In the genomic region with DNA sequence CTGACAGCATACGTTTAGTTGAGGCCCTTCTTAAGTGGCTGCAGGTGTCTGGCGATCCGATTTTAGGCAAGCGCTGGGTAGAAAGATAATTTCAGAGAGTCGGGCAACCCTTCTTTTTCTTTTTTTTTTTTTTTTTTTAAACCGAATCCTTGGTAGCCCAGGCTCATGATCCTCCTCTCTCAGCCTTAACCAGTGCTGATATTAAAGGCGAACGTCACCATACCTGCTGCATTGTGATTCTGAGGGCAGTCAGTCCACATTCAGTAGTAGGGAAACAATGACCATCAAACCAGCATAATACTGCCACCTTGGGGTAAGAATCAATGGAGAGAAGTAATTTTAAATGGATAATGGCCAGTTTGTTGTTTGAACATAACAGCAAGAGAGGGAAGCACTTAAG, we compare ENCODE assay signal across 8 mouse cellular contexts. TPM values are rescaled to one million over a fixed set of nuclear protein-coding genes. Genes with fewer than 3 reads are reported as not detected.
A peak's percentile ranks its signal among the peaks of the same experiment; 100 is the strongest.
DNase-seq lines count a peak whose midpoint lies in the region; ATAC-seq and TF ChIP-seq lines count a peak whose summit lies in the region.

No protein-coding gene starts in this region.

- peak overlapping the region; percentile 94 for H3K27ac ChIP-seq in testis, adult 2 months (ENCODE audit: control insufficient read depth, insufficient read depth, low read depth, low read length)
- H3K27ac ChIP-seq in embryonic facial prominence, embryonic 10.5 days (replicated peaks): peak overlapping the region; percentile 92
- H3K27ac ChIP-seq in limb, embryonic 10.5 days: peak overlapping the region; percentile 93
- peak overlapping the region; percentile 92 for H3K27ac ChIP-seq in midbrain, embryonic 13.5 days

- no peaks in the 10 kb centered on the region for H3K27me3 ChIP-seq in testis, adult 2 months (ENCODE audit: control insufficient read depth, insufficient read depth, low read length)
- H3K27me3 ChIP-seq in embryonic facial prominence, embryonic 10.5 days (replicated peaks; ENCODE audit: low read depth, poor library complexity, severe bottlenecking): 0 out of 2 replicates have a peak, but pooled peaks cover 9% of the 10 kb centered on the region
- no peaks in the 10 kb centered on the region for H3K27me3 ChIP-seq in limb, embryonic 10.5 days (ENCODE audit: low read depth, poor library complexity, severe bottlenecking)
- H3K27me3 ChIP-seq in midbrain, embryonic 13.5 days: peaks cover 18% of the 10 kb centered on the region

- peak overlapping the region; percentile 70 for H3K9ac ChIP-seq in midbrain, embryonic 13.5 days (replicated peaks)

- intact Hi-C loops in heart, postnatal 36 days (cut with DNase I): loop anchor here (1.0 to 2.0 kb wide), 2 partner anchors 52 to 79 kb away; a partner anchor contains a TSS

- no peak for DNase-seq in testis, postnatal 10 days (ENCODE audit: low spot score)
- peak; percentile 10 for DNase-seq in embryonic facial prominence, embryonic 10.5 days (ENCODE audit: low spot score)
- peak; percentile 12 to 19 for DNase-seq in heart, postnatal 36 days
- DNase-seq in limb, embryonic 10.5 days (ENCODE audit: low spot score): no peak
- no peak for DNase-seq in frontal cortex, postnatal 10 days (ENCODE audit: low spot score in 2 of 2)

- H3K36me3 ChIP-seq in testis, adult 2 months (ENCODE audit: control insufficient read depth, insufficient read depth, low read length): no peaks in the 10 kb centered on the region
- H3K36me3 ChIP-seq in embryonic facial prominence, embryonic 10.5 days (replicated peaks): no peaks in the 10 kb centered on the region
- H3K36me3 ChIP-seq in limb, embryonic 10.5 days: no peaks in the 10 kb centered on the region
- H3K36me3 ChIP-seq in midbrain, embryonic 13.5 days: no peaks in the 10 kb centered on the region

- no peak for ATAC-seq in midbrain, embryonic 13.5 days
- ATAC-seq in inflammation-experienced regulatory T-cells, adult 6 months: no peak

- peak; percentile 16; the same call in 1 of the 2 replicates for TF ChIP-seq CTCF in testis, adult 2 months (IDR thresholded peaks at IDR 0.05; ENCODE audit: control insufficient read depth, insufficient read depth, insufficient replicate concordance, low read depth, low read length)

- WGBS in embryonic facial prominence, embryonic 10.5 days: 24% methylated on average over 8 of the region's 8 CpGs
- 23% methylated on average over 8 of the region's 8 CpGs for WGBS in limb, embryonic 10.5 days
- 28% methylated on average over 8 of the region's 8 CpGs for WGBS in midbrain, embryonic 13.5 days

- H3K9me3 ChIP-seq in embryonic facial prominence, embryonic 10.5 days: no peaks in the 10 kb centered on the region
- no peaks in the 10 kb centered on the region for H3K9me3 ChIP-seq in limb, embryonic 10.5 days (replicated peaks)
- no peaks in the 10 kb centered on the region for H3K9me3 ChIP-seq in midbrain, embryonic 13.5 days

- peak overlapping the region; percentile 95 for H3K4me3 ChIP-seq in testis, adult 2 months (ENCODE audit: control insufficient read depth, low read depth, low read length)
- H3K4me3 ChIP-seq in embryonic facial prominence, embryonic 10.5 days: peak overlapping the region; percentile 61
- H3K4me3 ChIP-seq in limb, embryonic 10.5 days: peak overlapping the region; percentile 58
- peak overlapping the region; percentile 41 for H3K4me3 ChIP-seq in midbrain, embryonic 13.5 days (replicated peaks)

- no peak for TF ChIP-seq POLR2A in testis, adult 2 months (IDR thresholded peaks at IDR 0.05; ENCODE audit: control insufficient read depth, low read depth, low read length)

- H3K4me1 ChIP-seq in testis, adult 2 months (ENCODE audit: control insufficient read depth, insufficient read depth, low read length): peaks cover 5% of the 10 kb centered on the region
- peaks cover 19% of the 10 kb centered on the region for H3K4me1 ChIP-seq in embryonic facial prominence, embryonic 10.5 days
- H3K4me1 ChIP-seq in limb, embryonic 10.5 days: peaks cover 17% of the 10 kb centered on the region
- peaks cover 10% of the 10 kb centered on the region for H3K4me1 ChIP-seq in midbrain, embryonic 13.5 days (replicated peaks)

- H3K4me2 ChIP-seq in midbrain, embryonic 13.5 days (replicated peaks): peak overlapping the region; percentile 68

RNA-seq across cellular contexts. Expression of a gene that starts 23.9 kb away (rescaled TPM):
- polyA plus RNA-seq in testis, adult 2 months (2012; rRNA removed): 2.1 and 2.5 TPM in 2 replicates
- 146 and 152 TPM in 2 replicates for polyA plus RNA-seq in embryonic facial prominence, embryonic 10.5 days (2016; fragmentation: Nextera tagmentation; extraction: Ambion mirVana)
- total RNA-seq in heart, postnatal 36 days (2021): 10 to 100 TPM; 24.3 to 27.4 TPM
- polyA plus RNA-seq in limb, embryonic 10.5 days (2016; fragmentation: Nextera tagmentation; extraction: Ambion mirVana): 128 and 162 TPM in 2 replicates
- polyA plus RNA-seq in midbrain, embryonic 13.5 days (2015; fragmentation: Nextera tagmentation; extraction: Ambion mirVana): 143 and 151 TPM in 2 replicates
- 10 to 100 TPM; 44.4 to 55.8 (median 46.6) TPM for polyA plus RNA-seq in inflammation-experienced regulatory T-cells, adult 6 months (2017; shearing (Covaris generic))

RNA-seq across cellular contexts. Expression of a gene that starts 35.9 kb away (rescaled TPM):
- 2.4 and 2.8 TPM in 2 replicates for polyA plus RNA-seq in testis, adult 2 months (2012; rRNA removed)
- 16.6 and 18.8 TPM in 2 replicates for polyA plus RNA-seq in embryonic facial prominence, embryonic 10.5 days (2016; fragmentation: Nextera tagmentation; extraction: Ambion mirVana)
- 1 to 10 TPM; 5.7 to 7.0 TPM for total RNA-seq in heart, postnatal 36 days (2021)
- 14.2 and 16.3 TPM in 2 replicates for polyA plus RNA-seq in limb, embryonic 10.5 days (2016; fragmentation: Nextera tagmentation; extraction: Ambion mirVana)
- polyA plus RNA-seq in midbrain, embryonic 13.5 days (2015; fragmentation: Nextera tagmentation; extraction: Ambion mirVana): 47.1 and 50.1 TPM in 2 replicates
- polyA plus RNA-seq in inflammation-experienced regulatory T-cells, adult 6 months (2017; shearing (Covaris generic)): 10 to 100 TPM in 2 of 3 experiments, 1 to 10 TPM in 1; 7.2 to 15.1 (median 14.0) TPM

RNA-seq across cellular contexts. Expression of a gene that starts 52.6 kb away (rescaled TPM):
- 8.8 and 9.4 TPM in 2 replicates for polyA plus RNA-seq in testis, adult 2 months (2012; rRNA removed)
- polyA plus RNA-seq in embryonic facial prominence, embryonic 10.5 days (2016; fragmentation: Nextera tagmentation; extraction: Ambion mirVana): 22.1 and 22.2 TPM in 2 replicates
- total RNA-seq in heart, postnatal 36 days (2021): 10 to 100 TPM in 1 of 2 experiments, 1 to 10 TPM in 1; 9.7 to 10.2 TPM
- 17.7 and 23.6 TPM in 2 replicates for polyA plus RNA-seq in limb, embryonic 10.5 days (2016; fragmentation: Nextera tagmentation; extraction: Ambion mirVana)
- polyA plus RNA-seq in midbrain, embryonic 13.5 days (2015; fragmentation: Nextera tagmentation; extraction: Ambion mirVana): 33.1 and 35.4 TPM in 2 replicates
- 10 to 100 TPM; 25.0 to 25.9 (median 25.5) TPM for polyA plus RNA-seq in inflammation-experienced regulatory T-cells, adult 6 months (2017; shearing (Covaris generic))

Comparison
In these comparisons a context has a peak if more than half of its experiments do, and no peak if none do; other contexts are left out.
1. H3K4me3 ChIP-seq: peak in every context shown above with its lines; median percentile 95 in testis, adult 2 months; 61 in embryonic facial prominence, embryonic 10.5 days; 58 in limb, embryonic 10.5 days; 41 in midbrain, embryonic 13.5 days.
2. DNase-seq: peak in embryonic facial prominence, embryonic 10.5 days (single experiment) and heart, postnatal 36 days (2 of 2); none in testis, postnatal 10 days (single experiment), limb, embryonic 10.5 days (single experiment) and frontal cortex, postnatal 10 days (0 of 2).
3. RNA of a gene that starts 23.9 kb away (polyA plus RNA-seq): 128 to 162 TPM in limb, embryonic 10.5 days, 146 to 152 TPM in embryonic facial prominence, embryonic 10.5 days, 143 to 151 TPM in midbrain, embryonic 13.5 days and 44.4 to 55.8 TPM in inflammation-experienced regulatory T-cells, adult 6 months; 2.1 to 2.5 TPM in testis, adult 2 months; every median in the first group is over 10 times any median in the second.
4. Peak in every context shown above with its lines, with median percentiles within 50 percentile points of each other: H3K27ac ChIP-seq.